Mouse (Mus musculus) right cerebral cortex, adult 2 months (tissue): ENCODE measurements at regions not wholly inside any gene's neighbourhood (a gene's known extent, or its start where the extent isn't known, plus 50 kb on each side); places are given as distances from the start of the nearest gene placed in this dataset.
A peak's percentile ranks its signal among the peaks of the same experiment; 100 is the strongest.

Source experiments
- DNase-seq, 2 experiments: peaks; one replicate each; pipeline ENCODE4 v3.0.0; 2021 to 2022; ENCODE audit warnings: low spot score in 2 of 2

DNA sequence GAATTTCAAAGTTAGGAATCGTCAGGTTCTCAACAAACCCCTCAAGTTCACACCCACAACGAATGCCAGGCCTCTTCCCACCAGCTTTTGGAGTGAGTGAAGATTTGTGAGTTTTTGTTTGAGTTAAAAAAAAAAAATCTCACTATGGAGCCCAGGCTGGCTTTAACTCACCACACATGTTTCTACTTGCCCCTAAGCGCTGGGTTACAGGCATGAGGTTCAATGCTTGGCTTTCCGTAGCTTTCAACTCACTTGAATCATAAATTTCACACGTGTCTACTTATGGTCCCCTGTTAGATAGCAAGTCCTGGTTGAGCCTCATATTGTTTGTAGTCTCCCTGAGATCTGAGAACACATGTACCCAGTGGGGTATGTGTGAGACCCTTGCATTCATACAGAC is 122.8 kb upstream of the Efna5 start:
- DNase-seq = no peak

DNA sequence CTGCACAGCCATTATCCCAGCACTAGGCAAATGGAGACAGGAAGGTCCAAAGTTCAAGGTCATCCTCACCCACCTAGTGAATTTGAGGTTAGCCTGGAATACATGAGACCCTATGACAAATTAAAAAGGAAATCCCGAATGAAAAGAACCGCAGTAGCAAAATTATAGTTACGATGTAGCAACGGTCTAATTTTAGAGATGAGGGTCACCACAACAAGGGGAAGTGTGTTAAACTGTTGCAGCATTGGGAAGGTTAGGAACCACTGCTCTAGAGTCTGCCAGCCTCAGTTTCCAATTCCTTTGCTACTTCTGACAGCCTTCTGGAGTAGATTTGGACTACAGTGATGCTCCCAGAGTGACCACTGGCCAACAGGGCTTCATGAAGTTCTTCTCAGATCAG is 121.6 kb upstream of the Efna5 start:
- DNase-seq = no peak

DNA sequence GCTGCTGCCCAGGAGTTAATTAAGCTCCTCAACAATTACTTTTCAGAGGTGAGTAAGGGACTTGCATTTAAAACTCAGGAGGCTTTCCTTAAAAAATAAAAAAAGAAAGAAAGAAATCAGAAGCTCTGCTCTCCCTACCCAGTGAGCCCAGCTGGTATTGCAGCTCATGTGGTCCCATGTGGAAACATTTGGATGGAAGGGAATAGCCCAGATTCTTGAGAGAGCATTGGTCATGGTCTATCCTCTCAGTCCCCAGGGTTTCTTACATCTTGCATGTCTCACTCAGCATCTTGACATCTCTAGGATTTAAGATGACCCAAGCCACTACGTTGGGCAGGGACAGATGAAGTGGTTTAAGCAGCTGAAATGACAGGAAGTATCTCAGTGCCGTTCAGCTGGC is 120.8 kb upstream of the Efna5 start:
- no peak for DNase-seq

DNA sequence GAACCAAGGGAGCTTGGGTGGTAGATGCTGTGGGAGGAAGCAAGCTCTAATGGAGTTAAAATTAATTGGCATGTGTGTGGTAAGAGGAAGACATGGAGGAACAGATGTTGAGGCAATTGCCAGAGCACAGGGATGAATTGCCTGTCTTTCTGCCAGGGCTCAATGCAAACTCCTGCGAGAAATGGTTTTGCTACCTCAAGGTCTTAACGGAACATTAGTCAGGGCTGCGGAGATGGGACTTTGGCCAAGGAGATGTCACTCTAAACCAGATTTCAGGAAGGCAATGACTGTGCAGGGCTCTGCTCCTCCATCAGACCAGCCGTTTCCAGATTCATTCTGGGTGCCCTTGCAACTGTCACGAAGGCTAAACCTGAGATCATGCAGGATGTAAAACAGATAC is 116.6 kb upstream of the Efna5 start:
- no peak for DNase-seq

DNA sequence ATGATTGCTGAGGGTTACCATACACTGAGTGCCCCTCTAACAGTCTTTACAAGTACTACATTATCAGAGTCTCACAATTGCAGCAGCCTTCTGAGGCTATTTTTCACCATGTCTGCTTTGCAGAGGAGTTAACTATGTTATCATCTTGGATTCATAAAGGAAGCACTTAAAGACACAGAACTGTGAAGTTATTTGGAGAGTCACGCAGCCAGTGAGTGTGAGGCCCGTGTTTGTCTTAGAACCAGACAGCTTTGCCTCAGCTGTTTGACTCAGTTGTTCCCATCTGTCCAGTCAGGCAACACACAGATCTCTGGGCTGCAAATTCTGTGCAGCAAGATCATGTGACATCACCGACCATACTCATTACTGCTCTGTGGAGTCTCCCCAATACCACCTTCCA is 114.2 kb upstream of the Efna5 start:
- DNase-seq = peak; percentile 41 to 52

DNA sequence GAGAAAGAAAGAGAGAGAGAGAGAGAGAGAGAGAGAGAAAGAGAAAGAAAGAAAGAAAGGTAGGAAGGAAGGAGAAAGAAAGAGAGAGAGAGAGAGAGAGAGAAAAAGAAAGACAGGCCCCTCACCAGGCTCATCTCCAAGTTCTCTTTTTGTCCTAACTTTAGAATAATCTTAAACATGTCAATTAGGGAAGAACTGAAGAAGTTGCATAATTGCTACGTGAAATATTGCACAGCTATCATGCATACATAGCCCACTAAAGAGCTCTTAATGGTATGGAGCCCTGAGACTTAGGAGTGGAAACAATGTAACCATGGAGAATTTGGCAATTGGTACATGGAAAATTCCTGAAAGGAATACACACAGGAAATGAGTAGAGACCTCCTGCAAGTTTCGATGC is 111.9 kb upstream of the Efna5 start:
- DNase-seq = no peak

DNA sequence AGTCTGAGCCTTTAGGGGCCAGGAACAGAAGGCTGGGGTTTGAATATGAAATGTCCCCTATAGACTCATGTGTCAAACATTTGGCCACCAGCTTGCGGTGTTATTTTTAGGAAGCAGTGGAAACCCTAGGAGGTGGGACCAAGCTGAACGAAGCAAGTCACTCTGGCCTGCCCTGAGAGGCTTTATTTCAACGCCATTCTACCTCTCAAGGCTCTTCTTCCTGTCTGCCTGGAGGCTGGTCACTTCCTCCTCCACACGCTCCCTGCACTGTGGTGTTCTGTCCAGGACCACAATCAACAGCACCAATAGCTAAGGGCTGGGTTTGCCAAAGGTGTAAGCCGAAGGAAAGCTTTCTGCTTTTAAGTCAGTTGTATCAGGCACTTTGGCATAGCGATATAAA is 105.2 kb upstream of the Efna5 start:
- no peak for DNase-seq

DNA sequence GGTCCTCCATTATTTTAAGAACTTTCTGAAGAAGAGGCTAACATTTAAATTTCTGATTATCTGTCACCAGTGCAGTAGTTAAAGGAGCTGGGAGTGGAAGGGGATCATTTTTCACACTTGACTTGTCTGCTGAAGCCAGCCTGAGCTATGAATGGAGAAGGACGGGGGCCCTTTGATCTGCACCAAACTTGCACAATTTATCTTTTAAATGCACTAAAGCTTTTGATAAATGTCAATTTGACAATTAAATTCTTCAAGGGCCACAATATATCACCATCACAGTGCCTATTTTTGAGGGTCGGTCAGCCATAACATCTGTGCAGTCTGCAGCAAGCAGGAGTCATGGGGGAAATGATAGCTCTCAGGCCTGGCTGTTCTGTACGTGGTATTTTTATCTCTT is 99.2 kb upstream of the Efna5 start:
- DNase-seq = no peak

DNA sequence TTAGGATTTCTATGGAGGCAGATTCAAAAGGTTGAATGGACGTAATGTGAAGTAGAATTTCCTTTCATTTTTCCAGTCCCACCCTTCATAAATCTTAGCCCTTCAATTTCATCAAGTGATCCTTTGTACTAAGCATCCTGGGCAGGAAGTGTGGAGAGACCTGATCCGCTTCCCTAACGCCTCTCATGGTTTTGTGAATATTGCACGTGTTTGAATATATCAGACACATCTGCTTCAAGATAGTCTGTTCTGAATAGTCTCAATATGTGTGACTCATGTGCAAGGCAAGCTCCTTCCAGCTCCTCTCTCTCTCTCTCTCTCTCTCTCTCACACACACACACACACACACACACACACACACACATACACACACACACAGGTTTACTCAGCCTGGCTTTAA is 96.4 kb upstream of the Efna5 start:
- peak in 1 of 2 experiments; percentile 4 for DNase-seq

DNA sequence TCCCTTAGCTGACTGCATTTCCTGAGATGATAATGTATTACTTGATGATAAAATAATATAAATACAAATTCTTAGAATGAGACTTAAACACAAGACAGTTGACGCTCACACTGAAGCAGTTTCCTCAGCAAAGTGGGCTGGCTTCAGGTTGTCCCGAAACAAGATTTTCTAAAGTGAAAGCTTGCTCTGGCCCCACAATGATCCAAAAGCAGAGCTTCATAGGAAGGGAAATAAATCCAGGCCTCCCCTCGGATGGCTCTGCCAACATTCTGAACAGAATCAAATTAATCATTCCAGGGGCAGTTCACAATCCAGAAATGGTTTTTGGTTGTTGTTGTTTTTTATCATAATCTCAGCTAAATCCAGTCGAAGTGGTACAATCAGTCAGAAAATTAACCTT is 96.0 kb upstream of the Efna5 start:
- no peak for DNase-seq

DNA sequence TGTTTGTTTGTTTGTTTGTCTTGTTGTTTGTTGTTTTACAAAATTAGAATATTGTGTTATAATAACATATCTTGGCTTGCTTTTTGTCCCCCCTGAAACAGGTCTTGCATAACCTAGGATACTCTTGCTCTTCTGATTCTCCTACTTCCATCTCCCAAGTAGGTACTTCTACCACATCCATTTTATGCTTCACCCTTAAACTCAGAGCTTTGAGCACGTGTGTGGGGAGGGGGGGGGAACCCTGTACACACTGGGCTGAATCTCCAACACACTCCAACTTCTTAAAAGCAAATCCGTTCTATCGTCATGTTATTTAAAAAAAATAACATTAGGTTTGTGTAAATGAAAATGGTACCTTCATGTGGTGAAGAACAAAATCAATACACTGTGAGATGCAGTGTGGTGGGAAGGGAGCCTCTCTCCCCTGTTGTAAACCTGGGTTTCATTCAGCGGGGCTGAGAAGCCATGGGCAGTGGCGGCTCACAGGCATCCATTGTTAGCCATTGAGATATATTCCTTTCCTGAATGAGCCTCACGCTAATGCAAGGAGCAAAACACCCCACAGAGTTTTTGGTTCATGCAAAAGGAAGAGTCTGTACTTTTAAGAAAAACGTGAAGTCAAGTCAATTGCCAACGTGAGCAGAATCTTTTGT is 93.6 kb upstream of the Efna5 start:
- DNase-seq = no peak

DNA sequence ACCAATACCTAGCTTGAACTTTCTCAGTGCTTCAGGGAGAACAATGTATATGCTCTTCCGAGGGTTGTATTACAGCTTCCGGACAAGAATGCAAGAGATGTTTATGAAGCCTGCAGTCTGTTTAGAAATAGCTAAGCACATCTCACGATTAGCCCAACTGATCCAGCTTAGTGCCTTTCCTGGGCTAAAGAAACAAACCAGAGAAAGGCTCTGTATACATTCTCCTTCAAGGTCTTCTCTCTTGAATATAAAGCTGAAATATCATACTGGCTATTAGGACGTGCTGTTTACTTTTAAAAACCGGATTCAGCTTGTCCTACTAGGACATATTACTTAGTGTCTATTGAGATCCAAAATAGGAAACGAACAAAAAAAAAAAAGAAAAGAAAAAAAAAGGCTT is 87.9 kb upstream of the Efna5 start:
- DNase-seq = no peak

DNA sequence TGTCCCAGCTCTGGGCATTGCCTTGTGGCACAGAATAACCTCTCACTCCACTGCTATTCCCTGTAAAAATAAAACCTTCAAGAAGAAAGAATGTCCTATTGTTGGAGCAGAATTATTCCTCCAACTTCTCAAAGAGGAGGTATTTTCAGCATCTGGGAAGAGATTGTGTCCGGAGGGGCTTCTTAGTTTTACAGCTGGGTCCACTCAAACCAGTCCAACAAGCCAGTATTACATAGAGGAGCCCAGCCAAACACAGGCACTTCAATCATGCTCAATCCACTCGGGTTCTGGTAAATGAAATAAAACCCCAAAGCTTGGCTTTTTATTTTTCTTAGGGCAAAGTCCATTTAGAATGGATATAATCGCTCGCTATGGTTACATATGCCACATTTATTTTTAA is 82.7 kb upstream of the Efna5 start:
- no peak for DNase-seq

DNA sequence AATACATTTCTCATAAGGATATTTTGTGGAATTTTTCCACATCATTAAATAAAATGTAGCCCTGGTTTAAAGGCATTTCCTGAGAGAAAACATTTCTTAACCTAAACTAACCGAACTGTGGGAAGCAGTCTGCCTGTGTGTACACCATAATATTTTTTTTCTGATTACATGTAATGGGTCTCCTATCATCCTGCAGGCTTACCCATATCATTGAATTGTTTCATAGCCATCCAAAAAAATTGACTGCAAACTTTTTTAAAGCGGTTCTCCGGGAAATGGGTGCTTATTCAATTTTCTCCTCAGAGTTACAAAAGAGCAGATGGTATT is 81.1 kb upstream of the Efna5 start:
- DNase-seq = no peak

DNA sequence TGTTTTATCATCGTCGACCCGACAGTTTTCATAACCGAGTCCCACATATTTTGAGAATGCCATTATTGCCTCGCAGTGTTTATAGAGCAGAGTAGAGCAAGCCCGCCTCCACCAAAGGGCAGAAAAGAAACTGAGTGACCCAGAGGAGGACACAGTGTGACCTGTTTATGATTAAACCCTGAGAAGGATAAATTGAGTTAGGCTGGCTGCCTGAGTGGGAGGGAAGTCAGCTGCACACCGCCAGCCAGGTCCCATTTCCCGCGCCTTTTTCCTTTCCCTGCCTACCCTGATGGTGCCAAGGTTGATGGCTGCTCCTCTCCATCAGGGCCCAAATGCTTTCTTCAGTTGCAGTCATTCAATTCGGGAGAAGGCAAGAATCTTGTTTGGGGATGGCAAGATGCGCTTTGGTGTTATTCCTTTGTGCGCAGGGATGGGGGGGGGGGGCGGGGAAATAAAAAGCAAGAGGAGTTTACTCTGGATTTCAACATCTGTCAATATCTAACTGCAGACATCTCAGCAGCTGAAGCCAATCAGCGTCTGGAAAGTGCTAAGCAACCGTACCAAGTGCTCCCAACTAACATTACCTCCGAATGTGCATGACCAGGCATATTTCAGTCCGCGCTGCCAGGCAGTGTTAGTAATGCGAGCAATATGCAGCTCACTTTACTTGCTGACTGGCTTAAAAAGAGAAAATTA is 80.6 kb upstream of the Efna5 start:
- no peak for DNase-seq

DNA sequence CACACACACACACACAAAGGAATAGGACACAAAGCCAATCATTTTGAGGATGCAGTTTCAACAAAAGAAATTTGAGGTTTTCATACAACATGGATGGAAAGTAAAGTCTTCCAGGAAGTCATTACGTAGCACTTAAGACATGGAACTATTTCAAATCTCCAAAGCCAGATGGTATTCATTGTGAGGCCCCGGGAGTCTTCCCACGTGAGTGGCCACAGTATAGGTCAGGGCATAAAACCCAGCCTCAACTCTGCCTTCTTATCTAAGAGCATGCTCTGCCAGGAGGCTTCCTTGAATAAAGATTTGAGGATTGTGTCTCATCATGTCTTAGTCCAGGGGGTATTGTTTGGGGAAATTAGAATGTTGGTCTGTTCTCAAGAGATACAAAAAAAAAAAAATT is 78.0 kb upstream of the Efna5 start:
- DNase-seq = no peak

DNA sequence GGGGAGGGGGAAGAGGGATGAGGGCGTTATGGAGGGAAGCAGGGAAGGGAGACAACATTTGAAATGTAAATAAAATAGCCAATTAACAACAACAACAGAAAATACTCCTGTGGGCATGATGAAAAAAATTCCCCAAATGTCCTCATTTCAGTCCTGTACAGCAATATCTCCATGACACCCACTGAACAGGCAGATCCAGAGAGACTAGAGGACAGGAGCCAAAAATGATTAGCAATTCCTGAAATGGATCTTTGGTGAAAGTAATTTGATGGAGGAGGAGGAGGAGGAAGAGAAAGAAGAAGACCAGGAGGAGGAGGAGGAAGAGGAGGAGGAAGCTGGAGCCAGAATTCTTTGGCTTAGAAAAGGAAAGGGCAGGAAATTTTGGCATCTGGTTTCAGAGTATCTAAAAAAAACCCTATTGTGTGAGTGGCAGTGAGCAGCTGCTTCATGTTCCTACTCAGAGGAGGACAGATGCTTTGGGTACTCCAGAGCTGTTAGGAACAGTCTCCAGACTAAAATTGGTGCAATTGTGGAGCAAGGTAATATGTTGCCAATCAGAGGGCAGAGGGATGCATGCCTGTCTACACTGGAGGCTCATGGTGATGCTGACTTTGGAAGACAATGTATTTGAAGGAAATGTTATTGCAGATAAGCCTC is 66.5 kb upstream of the Efna5 start:
- peak; percentile 35 for DNase-seq

DNA sequence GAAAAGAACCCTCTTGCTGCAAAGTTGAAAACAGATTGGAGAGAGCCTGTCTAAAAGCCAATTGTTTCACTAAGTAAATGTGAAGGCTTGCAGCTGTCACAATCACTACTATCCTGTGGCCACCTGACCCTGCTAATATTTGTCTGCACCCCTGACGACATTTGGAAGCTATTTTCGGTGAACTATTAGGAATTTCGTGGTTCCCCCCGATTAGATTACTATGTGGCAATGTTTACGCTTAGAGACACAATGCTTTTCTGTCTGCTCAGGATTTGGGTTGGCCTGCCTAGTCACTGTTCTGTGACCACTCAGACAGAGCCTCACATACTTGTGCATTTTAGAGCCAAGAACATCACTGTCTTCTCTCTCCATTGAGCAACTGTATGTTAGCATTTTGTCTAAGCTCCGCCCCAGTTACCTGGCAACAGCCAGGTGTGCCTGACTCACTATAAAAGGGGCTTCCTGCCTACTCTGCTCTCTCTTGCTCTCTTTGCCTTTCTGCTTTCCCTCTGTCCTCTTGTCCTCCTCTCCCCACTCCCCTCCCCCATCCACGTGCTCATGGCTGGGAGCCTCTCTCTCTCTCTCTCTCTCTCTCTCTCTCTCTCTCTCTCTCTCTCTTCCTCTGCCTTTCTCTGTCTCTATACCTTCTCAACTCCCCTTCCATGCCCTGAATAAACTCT is 59.6 kb upstream of the Efna5 start:
- no peak for DNase-seq

DNA sequence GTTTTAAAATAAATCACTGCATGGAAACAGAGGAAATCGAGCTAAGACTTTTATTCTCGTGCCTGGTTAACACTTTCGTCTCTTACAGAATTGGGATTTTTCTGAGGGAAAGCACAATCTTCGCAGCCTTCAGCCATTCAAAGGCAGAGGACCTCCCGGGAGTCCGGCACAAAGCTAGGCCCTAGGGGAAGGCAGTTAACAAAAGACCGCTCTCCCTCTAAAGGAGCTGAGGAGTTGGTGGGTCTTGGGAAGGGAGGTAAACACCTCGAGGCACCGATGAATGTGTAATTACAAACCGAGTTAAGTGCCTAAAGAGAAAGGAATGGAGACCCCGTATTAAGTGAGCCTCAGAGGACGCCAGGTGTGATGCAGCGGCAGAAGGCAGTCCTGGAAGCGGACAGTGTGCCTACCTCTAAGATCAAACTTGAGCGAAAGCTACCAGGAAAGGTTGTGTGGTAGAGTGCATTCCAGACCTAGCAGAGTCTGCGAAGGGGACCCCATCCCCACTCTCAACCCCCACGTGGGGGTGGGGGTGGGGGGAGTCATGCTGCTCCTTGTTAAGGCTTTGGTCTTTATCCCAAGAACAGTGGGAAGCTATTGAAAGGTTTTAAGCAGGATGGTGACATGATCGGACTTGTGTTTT is 58.9 kb upstream of the Efna5 start:
- no peak for DNase-seq

DNA sequence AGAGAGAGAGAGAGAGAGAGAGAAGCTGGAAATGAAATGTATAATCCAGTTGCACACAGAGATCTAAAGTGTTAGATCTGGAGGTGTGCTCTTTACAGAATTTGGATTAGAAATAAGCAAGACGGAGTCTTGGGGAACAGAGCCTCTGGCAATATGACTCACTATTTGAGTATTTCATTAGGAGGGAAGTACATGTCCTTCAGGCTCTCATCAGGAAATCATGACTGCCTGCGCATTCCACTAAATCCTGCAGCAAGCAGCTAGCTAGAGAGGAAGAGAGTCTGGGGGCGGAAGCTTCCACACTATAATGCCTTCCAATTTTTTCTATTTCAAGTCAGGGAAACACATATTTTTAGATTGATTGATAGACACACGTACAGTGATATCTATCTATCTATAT is 58.1 kb upstream of the Efna5 start:
- peak in 1 of 2 experiments; percentile 8 for DNase-seq
